Mouse (Mus musculus): Measurements from ENCODE around the gene Pqbp1. TPM values are rescaled to one million over a fixed set of nuclear protein-coding genes. Genes with fewer than 3 reads are reported as not detected.

The Pqbp1 gene
- polyA plus RNA-seq (2017; shearing (Covaris generic)), result 174 TPM

DNA sequence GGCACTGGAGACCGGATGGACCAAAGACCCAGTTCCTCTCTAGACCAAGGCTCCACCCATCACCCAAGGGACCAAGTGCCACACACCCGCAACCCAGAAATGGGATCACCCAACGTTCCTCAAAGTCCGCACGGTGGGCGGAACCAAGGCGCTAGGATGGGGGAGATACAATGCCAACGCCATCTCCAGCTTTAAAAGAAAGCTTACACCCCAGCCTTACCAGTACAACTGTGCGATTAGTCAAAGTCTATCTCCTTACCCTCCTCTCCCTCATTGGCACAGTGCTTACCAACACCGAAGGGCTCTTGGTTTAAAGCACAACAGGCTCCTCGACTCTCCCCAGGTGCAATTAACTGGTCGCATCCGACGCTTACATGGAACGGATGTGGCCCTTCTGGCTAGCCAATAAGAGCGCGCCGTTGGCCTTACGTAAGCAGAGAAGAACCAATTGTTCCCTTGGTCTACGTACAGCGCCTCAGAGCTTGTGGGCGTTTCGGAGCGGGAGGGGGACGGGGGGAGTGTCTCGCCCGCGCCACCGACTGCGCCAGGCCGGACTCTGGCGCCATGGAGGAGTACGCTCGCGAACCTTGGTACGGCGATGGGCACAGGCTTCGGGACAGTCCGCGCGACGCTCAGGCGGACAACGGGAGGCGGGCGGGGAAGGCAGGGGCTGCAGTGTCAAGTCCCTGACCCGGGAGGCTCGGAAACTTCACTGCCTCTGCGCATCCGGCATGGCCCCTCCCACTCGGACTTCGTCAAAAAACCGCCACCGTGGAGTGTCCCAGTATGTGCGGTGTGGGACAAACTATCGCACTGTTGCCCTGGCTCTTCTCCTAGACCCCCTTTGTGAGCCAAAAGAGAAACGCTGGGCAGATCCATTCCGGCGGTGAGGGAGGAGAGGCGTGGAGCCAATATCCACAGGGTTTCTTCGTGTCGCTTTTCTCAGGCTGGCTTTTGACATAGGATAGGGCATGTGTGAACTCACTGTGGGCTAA, at the start of gene Pqbp1, which contains the start of gene Timm17b:
Pqbp1 (minus strand) TSS at position 390 of the 995 bp plus-strand sequence.
Timm17b (plus strand) TSS at position 478 of the 995 bp plus-strand sequence.

DNA sequence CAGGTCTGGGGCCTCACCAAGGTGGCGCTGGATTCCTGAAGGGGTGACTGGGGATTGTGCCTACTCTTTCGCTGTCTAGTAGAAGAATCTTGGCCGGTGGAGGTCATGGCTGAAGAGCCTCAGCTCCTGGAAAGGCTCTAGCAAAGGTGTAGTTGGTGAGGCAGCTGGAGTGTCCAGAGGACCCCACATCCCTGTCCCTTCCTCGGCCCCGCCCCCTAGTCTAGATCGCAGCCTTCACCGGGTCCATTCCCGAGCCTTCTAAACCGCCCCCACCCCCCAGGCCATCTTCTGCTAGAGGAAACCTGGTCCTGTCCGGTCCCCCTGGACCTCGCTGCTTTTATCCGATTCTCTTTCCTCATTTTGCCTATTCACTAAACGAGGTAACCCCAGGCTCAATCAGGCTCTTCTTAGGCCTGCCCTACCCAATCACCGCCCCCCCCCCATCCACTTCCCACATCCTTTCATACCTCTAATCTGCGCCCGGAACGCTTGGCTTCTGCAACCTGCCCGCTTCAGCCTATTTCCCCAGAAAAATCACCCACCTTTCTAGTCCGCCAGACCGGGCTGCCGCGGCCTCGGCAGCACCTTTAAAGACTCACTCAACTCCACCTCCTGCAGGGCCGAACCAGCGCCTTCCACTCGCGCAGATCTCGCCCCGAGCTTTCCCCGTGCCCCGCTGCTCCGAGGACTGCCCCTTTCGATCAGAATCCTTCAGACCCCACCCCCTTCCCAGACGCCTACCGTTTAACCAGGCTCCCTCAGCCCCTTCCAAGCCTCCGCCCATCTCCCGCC, 48.2 kb upstream of the Pqbp1 start, which contains the start of gene Hdac6:
Hdac6 (minus strand) TSS at position 782 of the 792 bp plus-strand sequence.

DNA sequence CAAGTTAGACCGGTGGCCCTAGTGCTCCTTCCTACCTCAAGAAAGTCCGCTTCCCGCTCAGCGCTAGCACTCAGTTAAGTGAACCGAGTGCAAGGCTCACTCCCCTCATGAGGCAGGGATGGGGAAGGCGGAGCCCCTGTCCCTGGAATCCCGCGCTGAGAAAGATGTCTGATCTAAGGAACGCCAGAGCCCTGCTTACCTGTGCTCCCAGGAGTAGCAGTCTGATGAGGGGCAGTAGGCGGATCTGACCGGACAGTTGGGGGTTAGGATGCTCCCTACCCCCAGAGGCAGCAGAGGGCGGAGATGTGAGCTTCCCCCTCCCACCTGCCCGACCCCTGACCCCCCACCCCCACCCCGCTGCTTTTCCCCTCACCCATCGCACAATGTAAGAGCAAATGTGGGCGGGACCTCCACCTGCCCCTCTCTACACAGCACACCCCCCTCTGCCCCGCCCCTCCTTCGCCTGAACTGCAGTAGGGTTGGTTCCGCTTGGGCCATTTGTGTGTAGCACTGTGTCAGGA, 29.3 kb upstream of the Pqbp1 start, which contains the start of gene Eras:
Eras (minus strand) TSS at position 338 of the 521 bp plus-strand sequence.

DNA sequence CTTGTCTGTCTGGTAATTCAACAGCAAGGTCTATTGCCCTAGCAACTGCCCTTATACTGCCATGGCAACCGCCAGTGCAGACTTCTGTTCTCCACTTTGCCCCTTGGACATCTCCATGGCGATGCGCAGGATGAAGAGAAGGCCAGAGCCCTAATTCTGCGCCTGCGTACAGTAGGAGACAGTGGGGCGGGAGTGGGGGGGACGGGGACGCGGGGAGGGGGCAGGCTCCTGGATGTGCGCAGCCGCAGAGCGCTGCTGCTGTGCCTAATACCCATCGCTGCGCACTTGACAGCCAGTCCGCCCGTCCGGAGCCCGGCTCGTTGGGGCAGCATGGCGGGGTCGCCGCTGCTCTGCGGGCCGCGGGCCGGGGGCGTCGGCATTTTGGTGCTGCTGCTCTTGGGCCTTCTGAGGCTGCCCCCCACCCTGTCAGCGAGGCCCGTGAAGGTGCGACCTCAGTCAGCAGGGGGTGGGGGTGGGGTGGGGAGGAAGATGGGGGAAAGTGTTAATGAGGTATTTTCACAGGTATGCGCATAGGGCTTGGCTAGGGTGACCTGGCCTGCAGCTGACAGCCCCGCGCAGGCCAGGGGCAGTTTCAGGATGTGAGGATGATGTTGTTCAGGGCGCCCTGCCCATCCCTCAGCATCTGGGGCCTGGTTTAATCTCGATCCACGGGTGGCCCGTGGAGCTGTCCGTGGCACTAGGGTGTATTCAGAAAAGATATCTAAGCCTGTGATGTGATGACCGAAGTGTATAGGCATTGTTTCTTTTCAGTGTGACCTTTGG, 20.7 kb upstream of the Pqbp1 start, which contains the start of gene Pcsk1n:
Pcsk1n (plus strand) TSS at position 222 of the 783 bp plus-strand sequence.

DNA sequence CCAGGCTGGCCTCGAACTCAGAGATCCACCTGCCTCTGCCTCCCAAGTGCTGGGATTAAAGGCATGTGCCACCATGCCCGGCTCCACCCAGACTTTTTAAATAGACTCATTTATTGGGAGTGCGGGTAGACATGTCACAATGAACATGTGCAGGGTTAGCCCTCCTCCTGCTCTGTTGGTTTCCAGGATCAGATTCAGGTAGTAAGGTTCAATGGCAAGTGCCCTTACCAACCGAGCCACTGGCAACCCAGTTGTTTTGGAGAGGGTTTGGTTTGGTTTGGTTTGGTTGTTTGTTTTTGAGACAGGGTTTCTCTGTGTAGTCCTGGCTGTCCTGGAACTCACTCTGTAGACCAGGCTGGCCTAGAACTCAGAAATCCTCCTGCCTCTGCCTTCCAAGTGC, 10.2 kb upstream of the Pqbp1 start, which contains the start of gene Gm10490:
Gm10490 (plus strand) TSS at position 301 of the 400 bp plus-strand sequence.

DNA sequence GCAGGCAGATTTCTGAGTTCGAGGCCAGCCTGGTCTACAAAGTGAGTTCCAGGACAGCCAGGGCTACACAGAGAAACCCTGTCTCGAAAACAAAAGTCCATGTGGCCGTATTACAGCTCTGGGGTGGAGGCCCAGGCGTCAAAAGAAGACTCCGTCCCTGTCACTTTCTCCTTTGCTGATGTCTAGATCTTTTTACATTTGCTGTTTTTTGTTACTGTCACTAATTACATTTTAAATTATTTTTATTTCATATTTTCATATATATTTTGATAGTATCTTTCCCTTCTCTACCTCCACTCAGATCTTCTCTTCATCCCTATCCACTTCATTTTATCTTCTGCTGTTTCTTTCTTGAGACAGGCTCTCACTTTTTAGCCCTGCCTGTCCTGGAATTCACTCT, 8.7 kb upstream of the Pqbp1 start, which contains the start of gene Gm10491:
Gm10491 (minus strand) TSS at position 101 of the 400 bp plus-strand sequence.

DNA sequence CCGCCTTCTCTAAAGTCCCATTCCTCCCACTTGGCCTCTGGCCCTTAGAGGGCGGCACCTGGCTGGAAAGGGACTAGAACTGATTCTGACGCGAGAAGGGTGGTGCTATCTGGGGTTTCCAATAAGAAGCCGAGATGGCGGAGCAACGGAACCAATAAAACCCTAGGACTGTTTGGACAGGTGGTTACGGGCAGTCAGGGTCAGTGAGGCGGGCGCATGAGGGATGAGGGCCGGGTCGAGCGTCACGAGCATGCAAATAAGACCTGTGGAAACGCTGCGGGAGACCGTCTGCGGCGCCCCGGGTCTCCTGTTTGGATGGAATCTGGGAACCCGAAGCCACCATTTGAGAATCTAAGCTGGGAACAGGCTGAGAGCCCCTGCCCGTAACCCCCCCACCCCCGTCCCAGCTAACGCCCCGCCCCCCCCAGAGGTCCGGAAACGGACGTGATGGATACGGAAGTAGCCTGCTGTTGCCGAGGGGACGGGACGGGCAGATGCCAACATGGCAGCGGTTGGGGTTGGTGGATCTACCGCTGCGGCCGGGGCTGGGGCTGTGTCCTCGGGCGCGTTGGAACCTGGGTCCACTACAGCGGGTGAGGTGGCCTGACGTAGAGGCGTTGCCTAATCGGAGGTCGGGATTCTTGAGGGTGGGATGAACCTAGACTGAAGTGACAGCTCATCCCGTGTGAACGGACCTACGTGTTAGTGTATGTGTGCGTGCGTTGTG, 15.1 kb downstream of the Pqbp1 start, which contains the start of gene Slc35a2:
Slc35a2 (plus strand) TSS at position 188 of the 727 bp plus-strand sequence.

DNA sequence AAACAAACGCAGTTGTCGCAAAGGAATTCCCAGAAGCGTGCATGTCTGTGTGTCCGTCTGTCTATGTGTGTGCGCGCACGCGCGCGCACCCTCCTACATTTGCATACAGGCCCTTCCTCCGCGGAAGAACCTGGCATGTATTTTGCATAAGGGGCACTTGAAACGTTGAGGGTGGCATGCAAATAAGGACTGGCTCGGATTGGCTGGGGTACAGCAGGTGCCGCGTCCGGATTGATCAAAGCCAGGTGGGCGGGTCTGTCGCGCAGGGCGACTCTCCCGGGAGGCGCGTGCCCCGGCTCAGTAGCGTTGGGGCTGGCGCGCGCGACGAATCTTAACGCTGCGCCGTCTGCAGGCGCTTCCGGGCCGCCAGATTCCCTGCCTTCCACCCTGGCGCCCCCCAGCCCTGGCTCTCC, 21.1 kb downstream of the Pqbp1 start, which contains the start of gene Pim2:
Pim2 (plus strand) TSS at position 256 of the 413 bp plus-strand sequence.

Other genes starting within 250 kb of the Pqbp1 start
- gene Prickle3, start 242.0 kb downstream of the Pqbp1 start, polyA plus RNA-seq (2017; shearing (Covaris generic)), result 37.0 TPM
- 120 TPM for gene Plp2, start 227.9 kb downstream of the Pqbp1 start, polyA plus RNA-seq (2017; shearing (Covaris generic))
- not detected for gene Magix, start 218.0 kb downstream of the Pqbp1 start, polyA plus RNA-seq (2017; shearing (Covaris generic))
- 78.4 TPM for gene Gpkow, start 202.1 kb downstream of the Pqbp1 start, polyA plus RNA-seq (2017; shearing (Covaris generic))
- 81.1 TPM for gene Wdr45, start 184.9 kb downstream of the Pqbp1 start, polyA plus RNA-seq (2017; shearing (Covaris generic))
- gene Gm45208, start 177.0 kb downstream of the Pqbp1 start, polyA plus RNA-seq (2017; shearing (Covaris generic)), result 1.1 TPM
- gene Praf2, start 170.8 kb downstream of the Pqbp1 start, polyA plus RNA-seq (2017; shearing (Covaris generic)), result 37.5 TPM
- gene Ccdc120, start 148.4 kb downstream of the Pqbp1 start, polyA plus RNA-seq (2017; shearing (Covaris generic)), result 0.45 TPM
- gene Tfe3, start 136.7 kb downstream of the Pqbp1 start, polyA plus RNA-seq (2017; shearing (Covaris generic)), result 43.5 TPM
- gene Gripap1, start 109.5 kb downstream of the Pqbp1 start, polyA plus RNA-seq (2017; shearing (Covaris generic)), result 122 TPM
- 1.3 TPM for gene Kcnd1, start 77.0 kb downstream of the Pqbp1 start, polyA plus RNA-seq (2017; shearing (Covaris generic))
- 16.1 TPM for gene Otud5, start 57.9 kb downstream of the Pqbp1 start, polyA plus RNA-seq (2017; shearing (Covaris generic))
- gene Pim2, start 21.0 kb downstream of the Pqbp1 start, polyA plus RNA-seq (2017; shearing (Covaris generic)), result 61.9 TPM
- gene Slc35a2, start 15.2 kb downstream of the Pqbp1 start, polyA plus RNA-seq (2017; shearing (Covaris generic)), result 45.5 TPM
- gene Timm17b, start 88 bp upstream of the Pqbp1 start, polyA plus RNA-seq (2017; shearing (Covaris generic)), result 174 TPM
- not detected for gene Gm10491, start 8.6 kb upstream of the Pqbp1 start, polyA plus RNA-seq (2017; shearing (Covaris generic))
- not detected for gene Gm10490, start 10.3 kb upstream of the Pqbp1 start, polyA plus RNA-seq (2017; shearing (Covaris generic))
- gene Pcsk1n, start 20.6 kb upstream of the Pqbp1 start, polyA plus RNA-seq (2017; shearing (Covaris generic)), result not detected
- gene Eras, start 29.3 kb upstream of the Pqbp1 start, polyA plus RNA-seq (2017; shearing (Covaris generic)), result not detected
- gene Hdac6, start 48.6 kb upstream of the Pqbp1 start, polyA plus RNA-seq (2017; shearing (Covaris generic)), result 21.7 TPM
- gene Gata1, start 78.8 kb upstream of the Pqbp1 start, polyA plus RNA-seq (2017; shearing (Covaris generic)), result 49.0 TPM
- not detected for gene Glod5, start 119.2 kb upstream of the Pqbp1 start, polyA plus RNA-seq (2017; shearing (Covaris generic))
- 27.3 TPM for gene Suv39h1, start 175.5 kb upstream of the Pqbp1 start, polyA plus RNA-seq (2017; shearing (Covaris generic))
- 106 TPM for gene Was, start 191.2 kb upstream of the Pqbp1 start, polyA plus RNA-seq (2017; shearing (Covaris generic))
- gene Wdr13, start 233.6 kb upstream of the Pqbp1 start, polyA plus RNA-seq (2017; shearing (Covaris generic)), result 29.1 TPM
- 775 TPM for gene Rbm3, start 246.6 kb upstream of the Pqbp1 start, polyA plus RNA-seq (2017; shearing (Covaris generic))